Mouse (Mus musculus) cerebellum, adult 11-12 months (tissue): ENCODE data around the gene Dlg5.

Source experiments
- DNase-seq: peaks from one replicate; pipeline ENCODE4 v3.0.0; 2022

The Dlg5 gene

GRCm38 (mm10) chr14:24245177-24246081 lies at the start of gene Dlg5:
Gene Dlg5, minus strand, starts transcription at chr14:24245920.
- DNase-seq, result peak; percentile 69

- DNase-seq, result no peak
These were observed 47.9 kb upstream of the Dlg5 start for GRCm38 (mm10) chr14:24293631-24294030.

GRCm38 (mm10) chr14:24292914-24293313 lies 47.2 kb upstream of the Dlg5 start, which contains the start of gene E330034G19Rik:
Gene E330034G19Rik, plus strand, starts transcription at chr14:24293214.
- DNase-seq, result no peak

GRCm38 (mm10) chr14:24290726-24291125 lies 45.0 kb upstream of the Dlg5 start:
- DNase-seq, result no peak

GRCm38 (mm10) chr14:24286136-24286535 lies 40.4 kb upstream of the Dlg5 start:
- DNase-seq, result no peak

GRCm38 (mm10) chr14:24282276-24282675 lies 36.6 kb upstream of the Dlg5 start:
- no peak for DNase-seq

GRCm38 (mm10) chr14:24281278-24281677 lies 35.6 kb upstream of the Dlg5 start:
- DNase-seq, result no peak

GRCm38 (mm10) chr14:24275534-24275933 lies 29.8 kb upstream of the Dlg5 start:
- no peak for DNase-seq

- no peak for DNase-seq
These were observed 27.9 kb upstream of the Dlg5 start for GRCm38 (mm10) chr14:24273575-24273974.

- DNase-seq, result no peak
These were observed 23.9 kb upstream of the Dlg5 start for GRCm38 (mm10) chr14:24269571-24269970.

GRCm38 (mm10) chr14:24262915-24263314 lies 17.2 kb upstream of the Dlg5 start:
- no peak for DNase-seq

- DNase-seq, result no peak
These were observed 16.7 kb upstream of the Dlg5 start for GRCm38 (mm10) chr14:24262382-24262781.

GRCm38 (mm10) chr14:24260391-24260790 lies 14.7 kb upstream of the Dlg5 start:
- no peak for DNase-seq

GRCm38 (mm10) chr14:24255956-24256355 lies 10.2 kb upstream of the Dlg5 start:
- DNase-seq, result no peak

- no peak for DNase-seq
These were observed 8.0 kb upstream of the Dlg5 start for GRCm38 (mm10) chr14:24253611-24254202.

GRCm38 (mm10) chr14:24251326-24251725 lies 5.6 kb upstream of the Dlg5 start:
- no peak for DNase-seq

GRCm38 (mm10) chr14:24249926-24250325 lies 4.2 kb upstream of the Dlg5 start:
- DNase-seq, result no peak

- DNase-seq, result peak; percentile 26
These were observed 1.2 kb downstream of the Dlg5 start for GRCm38 (mm10) chr14:24244330-24245176.

GRCm38 (mm10) chr14:24242016-24242415 lies 3.7 kb downstream of the Dlg5 start:
- no peak for DNase-seq

- DNase-seq, result no peak
These were observed 4.9 kb downstream of the Dlg5 start for GRCm38 (mm10) chr14:24240831-24241230.

- DNase-seq, result peak; percentile 25
These were observed 6.1 kb downstream of the Dlg5 start for GRCm38 (mm10) chr14:24239651-24240050.

- DNase-seq, result no peak
These were observed 9.8 kb downstream of the Dlg5 start for GRCm38 (mm10) chr14:24235954-24236353.

- no peak for DNase-seq
These were observed 11.3 kb downstream of the Dlg5 start for GRCm38 (mm10) chr14:24234411-24234810.
